Mouse (Mus musculus): Measurements from ENCODE around the gene Galntl5.

Gene Galntl5

DNA sequence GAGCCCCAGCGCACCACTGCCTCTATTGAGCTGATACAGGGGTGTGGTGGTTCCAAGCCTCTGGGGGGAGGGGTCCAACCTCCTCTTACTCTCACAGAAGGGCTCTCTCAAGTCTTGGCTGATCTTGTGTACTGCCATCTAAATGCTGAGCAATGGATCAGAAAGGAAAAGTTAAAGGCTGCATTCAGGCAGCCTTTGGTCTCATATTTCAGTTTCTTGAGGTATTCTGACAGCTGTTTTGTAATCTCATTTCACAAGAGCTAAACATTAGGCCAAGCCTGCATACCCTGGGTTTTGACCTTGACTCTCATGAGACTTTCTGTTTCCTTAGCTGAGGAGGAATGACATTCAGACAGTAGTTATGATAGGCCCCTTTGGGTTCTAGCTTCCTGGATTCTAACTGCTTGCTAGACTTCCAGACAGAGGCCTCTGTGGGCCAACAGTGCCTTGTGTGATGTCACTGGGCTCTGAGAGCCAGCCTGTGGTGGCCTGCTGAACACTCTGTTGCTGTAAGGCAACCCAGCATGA lies at the start of gene Galntl5:
Galntl5 (plus strand) TSS at position 457 of the 528 bp plus-strand sequence.
- Histone ChIP-seq H3K4me1 (replicated peaks; ENCODE audit: low read depth, low read length) (peaks cover 6% of the 10 kb centered on the region), H3K9me3 (ENCODE audit: low read length) (no peaks in the 10 kb centered on the region), H3K36me3 (ENCODE audit: insufficient read depth, low read length) (no peaks in the 10 kb centered on the region), H3K4me3 (replicated peaks; ENCODE audit: low read length) (no peak within 1 kb of the TSS), H3K27me3 (ENCODE audit: insufficient read depth, low read length) (no peaks in the 10 kb centered on the region)
- TF ChIP-seq NANOG (IDR thresholded peaks at IDR 0.05; ENCODE audit: borderline replicate concordance, low read length) (no peak), CTCF (conservative IDR thresholded peaks at IDR 0.05; ENCODE audit: low read length) (no peak), POU5F1 (IDR thresholded peaks at IDR 0.05; ENCODE audit: borderline replicate concordance, low read length) (no peak)

DNA sequence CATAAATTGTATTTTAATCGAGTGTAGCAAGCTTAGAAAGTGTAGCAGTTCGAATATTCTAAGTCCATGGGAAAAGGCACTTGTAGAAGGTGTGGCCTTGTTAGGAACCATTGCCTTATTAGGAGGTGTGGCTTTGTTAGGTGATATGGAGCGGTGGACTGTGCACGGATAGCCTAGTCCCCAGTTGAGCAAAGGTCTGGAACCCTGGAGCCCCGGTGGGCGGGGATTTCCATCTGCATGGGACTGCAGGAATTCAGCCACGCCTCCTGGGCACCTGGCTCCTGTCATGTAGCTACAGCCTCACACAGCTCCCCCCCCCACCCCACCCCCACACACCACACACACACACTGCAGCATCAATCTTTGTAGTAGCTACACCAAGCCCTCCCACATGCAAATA lies 34.6 kb upstream of the Galntl5 start:
- H3K4me1 ChIP-seq (replicated peaks; ENCODE audit: low read depth, low read length), result peaks cover 20% of the 10 kb centered on the region
- TF ChIP-seq CTCF (conservative IDR thresholded peaks at IDR 0.05; ENCODE audit: low read length) (no peak), POU5F1 (IDR thresholded peaks at IDR 0.05; ENCODE audit: borderline replicate concordance, low read length) (no peak), NANOG (IDR thresholded peaks at IDR 0.05; ENCODE audit: borderline replicate concordance, low read length) (no peak)
- no peaks in the 10 kb centered on the region for H3K36me3 ChIP-seq (ENCODE audit: insufficient read depth, low read length)
- peaks cover 2% of the 10 kb centered on the region; the same call in 1 of the 2 replicates for H3K27me3 ChIP-seq (ENCODE audit: insufficient read depth, low read length)
- H3K9me3 ChIP-seq (ENCODE audit: low read length), result no peaks in the 10 kb centered on the region
- no peak overlapping the region for H3K4me3 ChIP-seq (replicated peaks; ENCODE audit: low read length)

DNA sequence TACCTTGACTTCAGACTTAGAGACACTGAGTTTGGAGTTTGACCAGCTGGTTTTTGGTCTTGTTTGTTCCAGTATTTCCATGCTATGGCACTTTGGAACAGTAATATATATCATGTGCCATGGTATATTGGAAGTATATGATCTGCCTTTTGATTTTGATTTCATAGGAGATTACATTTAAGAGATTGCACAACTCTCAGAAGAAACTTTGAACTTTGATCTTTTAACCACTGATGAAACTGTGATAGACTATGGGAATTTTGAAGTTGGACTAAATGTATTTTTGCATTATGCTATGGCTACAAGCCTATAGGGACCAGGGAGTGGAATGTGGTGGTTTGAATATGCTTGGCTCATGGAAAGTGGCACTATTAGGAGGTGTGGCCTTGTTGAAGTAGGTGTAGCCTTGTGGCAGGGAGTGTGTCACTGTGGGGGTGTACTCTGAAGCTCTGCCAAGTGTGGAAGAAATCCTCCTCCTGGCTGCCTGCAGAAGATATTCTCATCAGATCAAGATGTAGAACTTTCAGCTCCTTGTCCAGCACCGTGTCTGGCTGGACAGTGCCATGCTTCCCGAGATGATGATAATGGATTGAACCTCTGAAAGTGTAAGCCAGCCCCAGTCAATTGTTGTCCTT lies 31.8 kb upstream of the Galntl5 start:
- no peak overlapping the region for H3K4me3 ChIP-seq (replicated peaks; ENCODE audit: low read length)
- TF ChIP-seq CTCF (conservative IDR thresholded peaks at IDR 0.05; ENCODE audit: low read length) (no peak), POU5F1 (IDR thresholded peaks at IDR 0.05; ENCODE audit: borderline replicate concordance, low read length) (no peak), NANOG (IDR thresholded peaks at IDR 0.05; ENCODE audit: borderline replicate concordance, low read length) (no peak)
- H3K27me3 ChIP-seq (ENCODE audit: insufficient read depth, low read length), result peaks cover 2% of the 10 kb centered on the region; the same call in 1 of the 2 replicates
- no peaks in the 10 kb centered on the region for H3K9me3 ChIP-seq (ENCODE audit: low read length)
- H3K4me1 ChIP-seq (replicated peaks; ENCODE audit: low read depth, low read length), result peaks cover 21% of the 10 kb centered on the region
- no peaks in the 10 kb centered on the region for H3K36me3 ChIP-seq (ENCODE audit: insufficient read depth, low read length)

DNA sequence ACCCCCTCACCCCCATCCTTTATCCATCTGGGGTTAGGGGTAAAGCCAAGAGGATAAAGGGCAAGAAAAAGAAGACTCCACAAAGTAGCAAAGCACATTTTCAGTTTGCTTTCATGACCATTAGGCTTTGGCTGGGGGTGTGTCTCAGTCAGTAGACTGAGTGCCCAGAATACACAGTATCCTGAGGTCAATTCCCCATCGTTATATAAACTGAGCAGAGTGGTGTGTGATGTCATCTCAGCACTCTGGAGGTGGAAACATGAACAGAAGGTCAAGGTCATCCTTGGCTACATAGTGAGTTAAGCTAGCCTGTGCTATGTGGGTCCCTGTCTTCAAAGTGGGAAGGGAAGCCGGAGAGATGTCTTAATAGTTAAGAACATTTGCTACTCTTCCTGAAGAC lies 27.8 kb upstream of the Galntl5 start:
- Histone ChIP-seq H3K27me3 (ENCODE audit: insufficient read depth, low read length) (peaks cover 2% of the 10 kb centered on the region; the same call in 1 of the 2 replicates), H3K4me3 (replicated peaks; ENCODE audit: low read length) (no peak overlapping the region), H3K9me3 (ENCODE audit: low read length) (no peaks in the 10 kb centered on the region), H3K4me1 (replicated peaks; ENCODE audit: low read depth, low read length) (peaks cover 47% of the 10 kb centered on the region), H3K36me3 (ENCODE audit: insufficient read depth, low read length) (no peaks in the 10 kb centered on the region)
- TF ChIP-seq POU5F1 (IDR thresholded peaks at IDR 0.05; ENCODE audit: borderline replicate concordance, low read length) (no peak), CTCF (conservative IDR thresholded peaks at IDR 0.05; ENCODE audit: low read length) (no peak), NANOG (IDR thresholded peaks at IDR 0.05; ENCODE audit: borderline replicate concordance, low read length) (no peak)

DNA sequence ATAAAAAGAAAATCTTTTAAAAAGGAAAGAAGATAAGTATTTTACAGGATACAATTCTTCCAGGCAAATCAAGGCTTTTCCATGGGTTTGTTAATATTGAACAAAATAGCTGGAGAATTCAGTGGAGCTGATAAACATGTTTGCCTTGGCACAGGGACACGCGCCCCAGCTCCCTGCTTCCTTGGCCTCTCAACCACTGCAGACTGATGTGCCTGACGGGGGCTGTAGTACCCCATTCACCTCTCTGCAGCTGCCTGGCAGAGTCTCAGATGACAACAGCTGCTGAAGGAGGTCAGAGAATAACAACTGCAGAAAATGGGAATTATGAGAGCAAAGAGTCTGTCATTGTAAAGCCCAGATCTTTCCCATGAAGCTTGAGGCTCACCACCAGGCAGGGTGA lies 27.3 kb upstream of the Galntl5 start:
- TF ChIP-seq CTCF (conservative IDR thresholded peaks at IDR 0.05; ENCODE audit: low read length) (no peak), POU5F1 (IDR thresholded peaks at IDR 0.05; ENCODE audit: borderline replicate concordance, low read length) (no peak), NANOG (IDR thresholded peaks at IDR 0.05; ENCODE audit: borderline replicate concordance, low read length) (no peak)
- no peaks in the 10 kb centered on the region for H3K27me3 ChIP-seq (ENCODE audit: insufficient read depth, low read length)
- no peaks in the 10 kb centered on the region for H3K36me3 ChIP-seq (ENCODE audit: insufficient read depth, low read length)
- peaks cover 49% of the 10 kb centered on the region for H3K4me1 ChIP-seq (replicated peaks; ENCODE audit: low read depth, low read length)
- no peak overlapping the region for H3K4me3 ChIP-seq (replicated peaks; ENCODE audit: low read length)
- H3K9me3 ChIP-seq (ENCODE audit: low read length), result no peaks in the 10 kb centered on the region

DNA sequence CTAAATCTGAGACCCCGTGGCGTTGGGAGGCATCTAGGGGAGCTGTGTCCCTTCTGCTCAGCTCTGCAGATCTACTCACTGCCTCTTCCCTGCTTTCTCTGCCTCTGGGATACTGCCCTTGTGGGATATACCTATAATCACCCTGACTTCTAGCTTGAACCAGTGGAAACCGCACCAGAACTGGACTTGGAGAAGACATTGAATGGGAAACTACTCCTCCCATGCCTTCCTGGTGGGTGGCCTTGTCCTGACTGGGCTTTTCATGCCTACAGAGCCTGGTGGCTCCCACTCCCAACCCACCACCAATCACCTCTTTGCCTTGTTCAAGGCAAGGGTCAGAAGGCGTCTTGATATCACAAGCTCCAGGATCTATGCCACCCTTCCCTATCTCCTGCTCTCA lies 26.4 kb upstream of the Galntl5 start:
- Histone ChIP-seq H3K27me3 (ENCODE audit: insufficient read depth, low read length) (no peaks in the 10 kb centered on the region), H3K36me3 (ENCODE audit: insufficient read depth, low read length) (no peaks in the 10 kb centered on the region), H3K4me1 (replicated peaks; ENCODE audit: low read depth, low read length) (peaks cover 49% of the 10 kb centered on the region), H3K9me3 (ENCODE audit: low read length) (no peaks in the 10 kb centered on the region), H3K4me3 (replicated peaks; ENCODE audit: low read length) (no peak overlapping the region)
- TF ChIP-seq POU5F1 (IDR thresholded peaks at IDR 0.05; ENCODE audit: borderline replicate concordance, low read length), result no peak
- no peak for TF ChIP-seq NANOG (IDR thresholded peaks at IDR 0.05; ENCODE audit: borderline replicate concordance, low read length)
- TF ChIP-seq CTCF (conservative IDR thresholded peaks at IDR 0.05; ENCODE audit: low read length), result no peak

DNA sequence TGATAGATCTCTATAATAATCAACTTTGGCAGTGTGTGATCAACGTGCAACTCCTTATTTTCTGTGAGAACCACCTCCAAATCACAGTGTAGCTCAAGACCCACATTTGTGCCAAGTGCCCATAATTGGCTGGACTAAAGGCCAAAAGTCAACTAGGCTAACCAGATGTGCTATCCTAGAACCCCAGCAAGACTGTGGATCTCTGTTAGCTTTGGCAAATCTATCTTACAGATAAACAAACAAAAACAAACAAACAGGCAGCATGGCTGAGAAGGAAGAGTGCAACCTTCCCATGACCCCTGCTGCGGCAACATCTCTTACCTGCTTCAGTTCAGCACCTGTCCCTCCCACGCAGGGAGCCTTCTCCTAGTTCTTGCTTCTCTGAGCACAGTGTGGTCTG lies 25.9 kb upstream of the Galntl5 start:
- TF ChIP-seq POU5F1 (IDR thresholded peaks at IDR 0.05; ENCODE audit: borderline replicate concordance, low read length) (no peak), NANOG (IDR thresholded peaks at IDR 0.05; ENCODE audit: borderline replicate concordance, low read length) (no peak), CTCF (conservative IDR thresholded peaks at IDR 0.05; ENCODE audit: low read length) (no peak)
- Histone ChIP-seq H3K27me3 (ENCODE audit: insufficient read depth, low read length) (no peaks in the 10 kb centered on the region), H3K36me3 (ENCODE audit: insufficient read depth, low read length) (no peaks in the 10 kb centered on the region), H3K9me3 (ENCODE audit: low read length) (no peaks in the 10 kb centered on the region), H3K4me1 (replicated peaks; ENCODE audit: low read depth, low read length) (peaks cover 49% of the 10 kb centered on the region), H3K4me3 (replicated peaks; ENCODE audit: low read length) (no peak overlapping the region)

DNA sequence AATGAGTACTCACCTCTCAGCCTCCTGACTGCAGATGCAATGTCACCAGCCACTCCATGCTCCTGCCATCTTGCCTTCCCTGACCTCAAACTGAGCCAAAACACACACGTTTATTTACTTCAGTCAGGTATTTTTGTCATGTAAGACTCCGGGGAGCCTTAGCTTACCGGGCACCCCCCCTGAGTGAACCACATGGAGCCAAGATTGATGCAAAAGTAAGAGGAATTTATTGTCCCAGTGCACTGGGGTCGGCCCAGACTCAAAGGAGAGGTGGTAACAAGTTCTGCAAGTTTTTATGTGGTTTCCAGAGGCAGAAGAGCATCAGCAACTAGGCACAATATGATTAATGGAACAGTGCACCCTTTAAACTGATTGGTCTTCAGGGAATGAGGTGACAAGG lies 24.1 kb upstream of the Galntl5 start:
- TF ChIP-seq NANOG (IDR thresholded peaks at IDR 0.05; ENCODE audit: borderline replicate concordance, low read length) (no peak), POU5F1 (IDR thresholded peaks at IDR 0.05; ENCODE audit: borderline replicate concordance, low read length) (no peak), CTCF (conservative IDR thresholded peaks at IDR 0.05; ENCODE audit: low read length) (no peak)
- no peak overlapping the region for H3K4me3 ChIP-seq (replicated peaks; ENCODE audit: low read length)
- no peaks in the 10 kb centered on the region for H3K9me3 ChIP-seq (ENCODE audit: low read length)
- no peaks in the 10 kb centered on the region for H3K27me3 ChIP-seq (ENCODE audit: insufficient read depth, low read length)
- H3K4me1 ChIP-seq (replicated peaks; ENCODE audit: low read depth, low read length), result peaks cover 54% of the 10 kb centered on the region
- H3K36me3 ChIP-seq (ENCODE audit: insufficient read depth, low read length), result no peaks in the 10 kb centered on the region
